Mouse (Mus musculus): Measurements from ENCODE around the gene Cdh15.

DNA sequence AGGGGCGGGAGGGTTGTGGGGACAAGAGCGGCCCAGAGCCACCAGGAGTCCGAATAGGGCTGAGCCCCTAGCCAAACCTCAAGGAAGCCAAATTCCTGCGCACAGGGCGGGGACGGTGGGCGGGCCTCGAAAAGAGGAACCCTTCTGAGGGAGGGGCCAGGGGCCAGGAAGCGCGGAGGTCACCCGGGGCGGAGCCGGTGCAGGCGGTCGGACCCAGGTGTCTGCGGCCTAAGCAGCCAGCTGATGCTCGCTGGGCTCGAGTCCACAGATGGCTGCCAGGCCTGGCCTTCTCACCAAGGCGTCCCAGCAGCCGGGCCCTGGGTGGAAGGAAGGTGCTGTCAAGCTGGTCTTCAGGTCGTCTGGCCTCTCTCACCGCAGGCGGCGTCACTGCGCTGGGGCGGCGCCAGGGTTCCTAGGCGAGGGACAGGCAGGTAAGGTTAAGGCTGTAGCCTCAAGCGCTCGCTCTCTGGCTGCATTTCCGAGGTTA lies 22.7 kb downstream of the Cdh15 start:
- TF ChIP-seq CTCF (IDR thresholded peaks at IDR 0.05) = no peak
- no peak for TF ChIP-seq POLR2A (IDR thresholded peaks at IDR 0.05; ENCODE audit: insufficient read depth, low read depth, low read length)
- TF ChIP-seq EP300 (IDR thresholded peaks at IDR 0.05; ENCODE audit: insufficient read depth, low read depth, low read length) = no peak

Measured in heart, adult 2 months (tissue).